Mouse (Mus musculus) heart, adult 2 months (tissue): ENCODE results near the gene Polr2c. TPM values are rescaled to one million over a fixed set of nuclear protein-coding genes. Genes with fewer than 3 reads are reported as not detected.
A peak's percentile ranks its signal among the peaks of the same experiment; 100 is the strongest.

ENCODE experiments used
- DNase-seq, 2 experiments: peaks; one replicate each; pipeline ENCODE4 v3.0.0; 2021
- H3K27ac ChIP-seq: fragments of 200-600 bp; 2 replicates; pipeline ENCODE4 v1.8.1; 2022
- H3K27me3 ChIP-seq: fragments of 200-500 bp; 2 replicates; pipeline ENCODE4 v1.6.1; 2012; ENCODE audit warnings: mild to moderate bottlenecking, low read length, inconsistent platforms, mixed read lengths; ENCODE audit not compliant: control insufficient read depth, insufficient read depth
- H3K36me3 ChIP-seq: fragments of 200-500 bp; 2 replicates; pipeline ENCODE4 v1.6.1; 2012; ENCODE audit warnings: low read length, inconsistent platforms; ENCODE audit not compliant: control insufficient read depth, insufficient read depth
- H3K4me1 ChIP-seq: fragments of 200-500 bp; 2 replicates; pipeline ENCODE4 v1.6.1; 2011; ENCODE audit warnings: low read length; ENCODE audit not compliant: control insufficient read depth, insufficient read depth
- H3K4me3 ChIP-seq: fragments of 200-600 bp; 2 replicates; pipeline ENCODE4 v1.8.1; 2022
- H3K79me2 ChIP-seq: fragments of 200-500 bp; replicated peaks from 2 replicates; pipeline ENCODE4 v1.6.1; 2012; ENCODE audit warnings: mild to moderate bottlenecking, inconsistent platforms, low read length, moderate library complexity, mixed read lengths; ENCODE audit not compliant: control insufficient read depth, insufficient read depth
- H3K9ac ChIP-seq: fragments of 200-500 bp; 2 replicates; pipeline ENCODE4 v1.6.1; 2012; ENCODE audit warnings: low read depth, mild to moderate bottlenecking, control low read depth, inconsistent platforms, low read length, mixed read lengths
- CTCF ChIP-seq: fragments of 200-600 bp; IDR thresholded peaks from 2 replicates; pipeline ENCODE4 v1.8.1; 2022; ENCODE audit warnings: antibody characterized with exemption, mild to moderate bottlenecking, moderate library complexity
- EP300 ChIP-seq: fragments of 200-500 bp; IDR thresholded peaks from 2 replicates; pipeline ENCODE4 v1.6.1; 2011; ENCODE audit warnings: low read depth, low read length, control low read depth; ENCODE audit not compliant: insufficient read depth
- POLR2A ChIP-seq: fragments of 200-500 bp; IDR thresholded peaks from 2 replicates; pipeline ENCODE4 v1.6.1; 2011; ENCODE audit warnings: mild to moderate bottlenecking, low read depth, low read length, control low read depth; ENCODE audit not compliant: insufficient read depth
- WGBS: fragments of 180-500 bp; shearing (Covaris S2); methylation state at CpG from one replicate; pipeline ENCODE4 v1.1.7; 2018; 5-methylcytosine and 5-hydroxymethylcytosine counted together
- intact Hi-C: fragments of 180-260 bp; cut with DNase I; formaldehyde crosslinking; loops from one replicate; pipeline ENCODE4 v1.15.1; 2025
- polyA plus RNA-seq: library from polyadenylated mRNA; depleted of rRNA; stranded (reverse); fragments of >200 nt; gene quantifications from 2 replicates; pipeline ENCODE4 v1.2.3, GENCODE M21; 2012
- total RNA-seq, 2 experiments: library from RNA; stranded (reverse); gene quantifications; 2 replicates each; pipeline ENCODE4 v1.2.3; 2021

The Polr2c gene
- total and polyA plus RNA-seq, 3 experiments, result 55.9 to 142 (median 69.5) TPM

- TF ChIP-seq POLR2A (no peak), EP300 (no peak)
- peaks cover 26% of the 10 kb centered on the region for H3K4me1 ChIP-seq
- H3K36me3 ChIP-seq, result peaks cover 2% of the 10 kb centered on the region
- WGBS, result 85% methylated on average over 12 of the region's 12 CpGs
- no peaks in the 10 kb centered on the region for H3K79me2 ChIP-seq
- DNase-seq, result no peak
- H3K9ac ChIP-seq, result no peak overlapping the region
- no peak overlapping the region for H3K27ac ChIP-seq
- intact Hi-C loops, result no loop called here
- no peak overlapping the region for H3K4me3 ChIP-seq
- no peaks in the 10 kb centered on the region for H3K27me3 ChIP-seq
Observed at GRCm38 (mm10) chr8:94903709-94904108, 46.5 kb downstream of the Polr2c start.

DNA sequence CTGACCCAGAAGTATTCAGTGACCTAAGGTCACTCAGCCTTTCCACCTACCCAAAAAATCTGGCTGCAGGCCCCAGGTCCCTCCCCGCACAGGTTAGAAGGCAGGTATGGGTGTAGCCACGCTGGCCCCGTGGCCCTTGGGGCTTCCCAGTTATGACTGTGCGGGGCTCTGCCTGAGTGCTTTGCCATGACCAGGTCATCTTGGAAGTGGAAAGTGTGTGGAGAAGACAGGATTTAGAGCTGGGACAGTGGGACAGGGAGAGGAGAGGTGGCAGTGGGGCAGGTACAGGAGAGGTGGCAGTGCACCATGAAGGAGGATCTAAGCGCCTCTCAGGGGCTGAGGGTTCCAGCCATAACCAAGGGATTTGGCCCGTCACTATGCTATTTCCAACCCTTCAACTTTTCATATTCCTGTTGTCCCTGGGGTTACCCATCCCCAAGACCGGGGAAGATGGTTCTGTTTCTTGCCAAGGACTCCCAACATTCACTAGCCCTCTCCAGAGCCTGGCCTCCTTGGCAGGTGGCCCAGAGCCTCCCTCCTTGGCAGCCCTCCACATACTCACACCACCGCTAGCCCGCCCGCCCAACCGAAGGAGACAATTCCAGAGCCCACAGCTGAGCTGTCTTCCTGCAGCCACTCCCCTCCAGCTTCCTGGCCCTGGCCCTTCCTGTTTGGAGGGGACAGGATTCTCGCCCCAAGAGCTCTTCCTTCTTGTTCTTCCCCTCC is 47.4 kb downstream of the Polr2c start:
- no peaks in the 10 kb centered on the region for H3K27me3 ChIP-seq
- no peak overlapping the region for H3K4me3 ChIP-seq
- peaks cover 2% of the 10 kb centered on the region for H3K36me3 ChIP-seq
- peaks cover 26% of the 10 kb centered on the region for H3K4me1 ChIP-seq
- peak overlapping the region; percentile 79 for H3K27ac ChIP-seq
- no peaks in the 10 kb centered on the region for H3K79me2 ChIP-seq
- peak; percentile 83 for TF ChIP-seq EP300
- no peak; the same call in 1 of the 2 replicates for TF ChIP-seq POLR2A
- DNase-seq, result peak; percentile 91 to 93
- intact Hi-C loops, result loop anchor here (5.0 kb wide), 1 partner anchor 197 kb away; no protein-coding TSS in a partner anchor
- 41% methylated on average over 12 of the region's 12 CpGs for WGBS
- no peak overlapping the region for H3K9ac ChIP-seq

GRCm38 (mm10) chr8:94907591-94908300 is 50.5 kb downstream of the Polr2c start:
- TF ChIP-seq EP300, result no peak
- TF ChIP-seq POLR2A, result no peak
- peak; percentile 31 for TF ChIP-seq CTCF
- no peaks in the 10 kb centered on the region for H3K79me2 ChIP-seq
- WGBS, result 54% methylated on average over 18 of the region's 18 CpGs
- H3K4me1 ChIP-seq, result peaks cover 17% of the 10 kb centered on the region
- peak; percentile 48 to 59 for DNase-seq
- intact Hi-C loops, result loop anchor here (1.0 to 5.0 kb wide), 4 partner anchors 32 to 200 kb away; no protein-coding TSS in a partner anchor
- peak overlapping the region; percentile 56 for H3K9ac ChIP-seq
- no peaks in the 10 kb centered on the region for H3K27me3 ChIP-seq
- H3K27ac ChIP-seq, result peak overlapping the region; percentile 78
- H3K36me3 ChIP-seq, result peaks cover 2% of the 10 kb centered on the region; the same call in 1 of the 2 replicates
- no peak overlapping the region; the same call in 1 of the 2 replicates for H3K4me3 ChIP-seq

DNA sequence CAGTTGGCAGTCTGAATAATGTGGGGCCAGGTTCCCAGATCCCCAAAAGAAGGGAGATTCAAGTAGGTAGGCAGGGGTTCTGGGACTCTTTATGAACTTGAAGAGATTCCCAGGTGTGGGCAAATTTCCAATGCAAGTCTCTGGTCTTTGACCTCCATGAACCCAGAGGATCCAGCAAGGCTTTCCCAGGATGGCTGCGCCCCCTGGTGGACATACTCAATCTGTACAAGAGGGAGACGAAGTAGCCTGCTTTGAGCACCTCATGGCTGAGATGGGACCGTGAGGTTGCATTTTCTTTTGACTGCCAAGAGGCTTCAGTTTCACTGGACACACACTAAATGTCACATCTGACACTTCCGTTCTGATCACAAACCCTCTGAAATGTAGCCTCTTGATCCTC is 51.6 kb downstream of the Polr2c start:
- no peaks in the 10 kb centered on the region for H3K27me3 ChIP-seq
- DNase-seq, result peak; percentile 83 to 87
- H3K9ac ChIP-seq, result no peak overlapping the region
- peaks cover 2% of the 10 kb centered on the region; the same call in 1 of the 2 replicates for H3K36me3 ChIP-seq
- intact Hi-C loops, result loop anchor here (1.0 to 5.0 kb wide), 4 partner anchors 34 to 202 kb away; no protein-coding TSS in a partner anchor
- 3% methylated on average over 4 of the region's 4 CpGs for WGBS
- peaks cover 17% of the 10 kb centered on the region for H3K4me1 ChIP-seq
- peak overlapping the region; percentile 78 for H3K27ac ChIP-seq
- no peak; the same call in 1 of the 2 replicates for TF ChIP-seq CTCF
- peak; percentile 97 for TF ChIP-seq EP300
- TF ChIP-seq POLR2A, result no peak
- H3K79me2 ChIP-seq, result no peaks in the 10 kb centered on the region
- peak overlapping the region; percentile 11; the same call in 1 of the 2 replicates for H3K4me3 ChIP-seq

DNA sequence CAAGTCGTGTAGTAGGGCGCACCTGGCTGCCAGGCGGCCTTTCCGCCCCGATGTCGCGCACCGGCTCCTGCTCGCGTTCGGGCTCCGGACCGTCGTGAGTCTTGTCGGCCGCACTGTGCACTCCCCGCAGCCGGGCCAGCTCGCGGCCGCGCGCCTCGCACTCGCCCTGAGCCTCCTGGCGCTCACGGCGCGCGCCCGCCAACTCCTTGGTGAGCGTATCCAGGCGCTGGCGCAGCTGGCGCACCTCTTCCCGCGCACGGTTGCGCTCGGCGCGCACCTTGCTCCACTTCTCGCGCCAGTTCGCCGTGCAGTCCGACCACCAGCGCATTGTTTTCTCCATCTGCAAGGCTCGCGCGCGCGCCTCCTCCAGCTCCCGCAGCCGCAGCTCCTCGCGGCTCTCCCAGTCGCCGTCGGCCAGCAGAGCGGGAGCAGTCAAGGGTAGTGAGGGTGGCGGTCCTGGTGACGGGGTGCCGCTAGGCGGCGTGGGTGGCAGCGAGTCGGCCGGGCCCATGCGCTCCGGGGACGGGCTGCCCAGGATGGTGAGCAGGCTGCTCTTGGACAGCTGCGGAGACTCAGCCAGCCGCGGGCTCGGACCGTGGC is 55.9 kb downstream of the Polr2c start:
- 52% methylated on average over 76 of the region's 77 CpGs for WGBS
- 0 out of 2 replicates have a peak overlapping the region, but pooled peaks have one; percentile 4 for H3K9ac ChIP-seq
- TF ChIP-seq EP300, result no peak
- peak; percentile 69 for TF ChIP-seq CTCF
- DNase-seq, result peak; percentile 56 to 57
- 0 out of 2 replicates have a peak overlapping the region, but pooled peaks have one; percentile 23 for H3K4me3 ChIP-seq
- H3K79me2 ChIP-seq, result no peaks in the 10 kb centered on the region
- H3K27ac ChIP-seq, result no peak overlapping the region
- no peaks in the 10 kb centered on the region for H3K36me3 ChIP-seq
- intact Hi-C loops, result no loop called here
- no peaks in the 10 kb centered on the region for H3K27me3 ChIP-seq
- H3K4me1 ChIP-seq, result peaks cover 10% of the 10 kb centered on the region
